26 mouse cellular contexts compared by ENCODE assay signal in genomic region chr6:145711320-145711719, GRCm38 (mm10). TPM values are rescaled to one million over a fixed set of nuclear protein-coding genes. Genes with fewer than 3 reads are reported as not detected.
DNase-seq lines count a peak whose midpoint lies in the region; ATAC-seq and TF ChIP-seq lines count a peak whose summit lies in the region.
"Had no signal": no experiment of that assay in that cellular context is flagged by ENCODE, and none has a peak within 500 bp of the region (broad histone marks: within the 10 kb centered on the region; RNA-seq: fewer than 3 reads in every experiment).

No protein-coding gene starts in this region.

- ATAC-seq in liver, embryonic 11.5 days (replicated peaks; ENCODE audit: low FRiP score), result no peak
- peak; percentile 60; the same call in 1 of the 2 replicates for ATAC-seq in kidney, embryonic 14.5 days (ENCODE audit: low FRiP score, low TSS enrichment)
- ATAC-seq in heart, embryonic 12.5 days (ENCODE audit: insufficient number of reproducible peaks, low FRiP score), result no peak
- ATAC-seq: activated CD4-positive, CD25-positive, alpha-beta regulatory T cell, adult 4 months; forebrain, embryonic 13.5 days; hindbrain, postnatal 0 days; intestine, postnatal 0 days; lung, postnatal 0 days had no signal

- H3K36me3 ChIP-seq in liver, adult 2 months (ENCODE audit: control insufficient read depth, insufficient read depth, low read length), result no peaks in the 10 kb centered on the region
- no peaks in the 10 kb centered on the region for H3K36me3 ChIP-seq in liver, embryonic 11.5 days (ENCODE audit: control insufficient read depth, insufficient read depth, low read length)
- H3K36me3 ChIP-seq in kidney, embryonic 14.5 days (ENCODE audit: control insufficient read depth, insufficient read depth, low read length), result no peaks in the 10 kb centered on the region
- H3K36me3 ChIP-seq in heart, embryonic 12.5 days, result no peaks in the 10 kb centered on the region
- H3K36me3 ChIP-seq: heart, embryonic 15.5 days; limb, embryonic 13.5 days; liver, embryonic 15.5 days had no signal

- TF ChIP-seq POLR2A in liver, adult 2 months (IDR thresholded peaks at IDR 0.05; ENCODE audit: extremely low read depth, insufficient read depth, low read length), result no peak

- no peaks in the 10 kb centered on the region for H3K9me3 ChIP-seq in liver, embryonic 11.5 days (ENCODE audit: control insufficient read depth, low read length)
- H3K9me3 ChIP-seq in kidney, embryonic 14.5 days (ENCODE audit: control insufficient read depth, low read length), result peaks cover 4% of the 10 kb centered on the region; the same call in 1 of the 2 replicates
- H3K9me3 ChIP-seq in heart, embryonic 12.5 days (replicated peaks), result no peaks in the 10 kb centered on the region
- H3K9me3 ChIP-seq: forebrain, embryonic 13.5 days; heart, embryonic 15.5 days; limb, embryonic 13.5 days; liver, embryonic 15.5 days had no signal

- TF ChIP-seq CTCF in liver, adult 2 months (IDR thresholded peaks at IDR 0.05; ENCODE audit: low read depth, low read length), result no peak

- WGBS in liver, adult 2 months, result 52% methylated on average over 5 of the region's 5 CpGs
- WGBS in liver, embryonic 11.5 days, result 74% methylated on average over 5 of the region's 5 CpGs
- 69% methylated on average over 5 of the region's 5 CpGs for WGBS in kidney, embryonic 14.5 days
- WGBS in heart, embryonic 12.5 days, result 84% methylated on average over 5 of the region's 5 CpGs

- H3K9ac ChIP-seq in liver, adult 2 months (ENCODE audit: low read depth, low read length), result no peak overlapping the region
- no peak overlapping the region for H3K9ac ChIP-seq in liver, embryonic 11.5 days (ENCODE audit: low read depth, low read length)
- no peak overlapping the region for H3K9ac ChIP-seq in kidney, embryonic 14.5 days (ENCODE audit: low read depth, low read length)
- no peak overlapping the region for H3K9ac ChIP-seq in heart, embryonic 12.5 days
- H3K9ac ChIP-seq: forebrain, embryonic 13.5 days; heart, embryonic 15.5 days; limb, embryonic 13.5 days; liver, embryonic 15.5 days had no signal

- peaks cover 4% of the 10 kb centered on the region for H3K4me1 ChIP-seq in liver, adult 2 months (ENCODE audit: control insufficient read depth, insufficient read depth, low read length)
- H3K4me1 ChIP-seq in liver, embryonic 11.5 days (replicated peaks; ENCODE audit: control insufficient read depth, insufficient read depth, low read length), result no peaks in the 10 kb centered on the region
- peaks cover 5% of the 10 kb centered on the region; the same call in 1 of the 2 replicates for H3K4me1 ChIP-seq in kidney, embryonic 14.5 days (ENCODE audit: control insufficient read depth, insufficient read depth, low read length)
- peaks cover 20% of the 10 kb centered on the region for H3K4me1 ChIP-seq in heart, embryonic 12.5 days (replicated peaks)
- H3K4me1 ChIP-seq: forebrain, embryonic 13.5 days; heart, embryonic 15.5 days; liver, embryonic 15.5 days had no signal

- H3K4me3 ChIP-seq in liver, adult 2 months (ENCODE audit: insufficient read depth, low read depth, low read length), result no peak overlapping the region
- H3K4me3 ChIP-seq in liver, embryonic 11.5 days (ENCODE audit: low read depth, low read length), result no peak overlapping the region
- H3K4me3 ChIP-seq in kidney, embryonic 14.5 days (ENCODE audit: low read length), result no peak overlapping the region
- H3K4me3 ChIP-seq in heart, embryonic 12.5 days, result no peak overlapping the region
- H3K4me3 ChIP-seq: forebrain, embryonic 13.5 days; heart, embryonic 15.5 days; layer of hippocampus, adult 2 months; limb, embryonic 13.5 days; liver, embryonic 15.5 days had no signal

- no peak overlapping the region for H3K27ac ChIP-seq in liver, adult 2 months (replicated peaks; ENCODE audit: insufficient read depth, low read depth, low read length)
- no peak overlapping the region for H3K27ac ChIP-seq in liver, embryonic 11.5 days (ENCODE audit: low read depth, low read length)
- no peak overlapping the region for H3K27ac ChIP-seq in kidney, embryonic 14.5 days (ENCODE audit: low read depth, low read length)
- no peak overlapping the region for H3K27ac ChIP-seq in heart, embryonic 12.5 days (ENCODE audit: poor library complexity, severe bottlenecking)
- H3K27ac ChIP-seq: forebrain, embryonic 13.5 days; heart, embryonic 15.5 days; hindbrain, postnatal 0 days; layer of hippocampus, adult 2 months; limb, embryonic 13.5 days; liver, embryonic 15.5 days had no signal

- DNase-seq in liver, adult 2 months (ENCODE audit: extremely low read depth, low read depth, low spot score), result peak; percentile 13
- DNase-seq in liver, embryonic 11.5 days (ENCODE audit: low spot score), result no peak
- DNase-seq in kidney, adult 11 months, result peak; percentile 76
- peak; percentile 68 for DNase-seq in kidney, postnatal 14 days
- no peak for DNase-seq in natural killer cell, adult 2 months (ENCODE audit: low spot score in 2 of 2)
- no peak for DNase-seq in gastrocnemius, postnatal 10 days
- DNase-seq: adrenal gland, postnatal 10 days; cerebellum, adult 9-10 months; cerebellum, postnatal 36 days; gastrocnemius, postnatal 14 days; lung, postnatal 4 days; midbrain, embryonic 14.5 days; right cerebral cortex, postnatal 25 days; thymus, postnatal 14 days had no signal

- H3K4me2 ChIP-seq in liver, embryonic 11.5 days, result no peak overlapping the region
- no peak overlapping the region for H3K4me2 ChIP-seq in kidney, embryonic 14.5 days (replicated peaks; ENCODE audit: low read depth, low read length)
- H3K4me2 ChIP-seq in heart, embryonic 12.5 days, result no peak overlapping the region
- H3K4me2 ChIP-seq: forebrain, embryonic 13.5 days; heart, embryonic 15.5 days; limb, embryonic 13.5 days; liver, embryonic 15.5 days had no signal

- H3K27me3 ChIP-seq in liver, adult 2 months (ENCODE audit: control insufficient read depth, insufficient read depth, low read length), result no peaks in the 10 kb centered on the region
- H3K27me3 ChIP-seq in liver, embryonic 11.5 days (replicated peaks; ENCODE audit: control insufficient read depth, insufficient read depth, low read length), result no peaks in the 10 kb centered on the region
- H3K27me3 ChIP-seq in kidney, embryonic 14.5 days (ENCODE audit: control insufficient read depth, insufficient read depth, low read length), result no peaks in the 10 kb centered on the region
- no peaks in the 10 kb centered on the region for H3K27me3 ChIP-seq in heart, embryonic 12.5 days (replicated peaks)
- H3K27me3 ChIP-seq: forebrain, embryonic 13.5 days; heart, embryonic 15.5 days; limb, embryonic 13.5 days; liver, embryonic 15.5 days had no signal

- H3K79me2 ChIP-seq in liver, adult 2 months (ENCODE audit: control insufficient read depth, insufficient read depth, low read length), result no peaks in the 10 kb centered on the region

RNA-seq across cellular contexts. Expression of gene Rassf8, which starts 35.2 kb away (rescaled TPM):
- total RNA-seq in liver, adult 2 months (2014; rRNA removed), result 30.0 and 34.5 TPM in 2 replicates
- polyA plus RNA-seq in liver, adult 2 months (2012; rRNA removed), result 19.5 and 22.8 TPM in 2 replicates
- polyA plus RNA-seq in liver, embryonic 11.5 days (2014; fragmentation: Nextera tagmentation; extraction: Ambion mirVana), result 2.5 and 4.1 TPM in 2 replicates
- polyA plus RNA-seq in kidney, embryonic 14.5 days (2014; fragmentation: Nextera tagmentation; extraction: Ambion mirVana), result 11.5 TPM in 2 replicates
- 10 to 100 TPM; 40.7 to 41.6 TPM for total RNA-seq in gastrocnemius, postnatal 10 days (2021)
- polyA plus RNA-seq in heart, embryonic 12.5 days (2016; fragmentation: Nextera tagmentation; extraction: Ambion mirVana), result 8.8 and 10.6 TPM in 2 replicates
- total RNA-seq: MEL had no signal

Comparison
In these comparisons a context has a peak if more than half of its experiments do, and no peak if none do; other contexts are left out.
1. DNase-seq: peak in liver, adult 2 months (single experiment), kidney, adult 11 months (single experiment) and kidney, postnatal 14 days (single experiment); none in liver, embryonic 11.5 days (single experiment), natural killer cell, adult 2 months (0 of 2) and gastrocnemius, postnatal 10 days (single experiment).